Mouse (Mus musculus): ENCODE data around the gene Aox2. TPM values are rescaled to one million over a fixed set of nuclear protein-coding genes. Genes with fewer than 3 reads are reported as not detected.

Gene Aox2
- polyA plus RNA-seq, 1 experiment from 2014 or later: 0.03 TPM

GRCm38 (mm10) chr1:58393284-58394195, 115.4 kb downstream of the Aox2 start:
- peak; percentile 63 for ATAC-seq (ENCODE audit: low FRiP score, low read depth)
- Histone ChIP-seq H3K4me1 (replicated peaks) (peaks cover 29% of the 10 kb centered on the region), H3K36me3 (peaks cover 37% of the 10 kb centered on the region), H3K4me3 (peak overlapping the region; percentile 88), H3K4me2 (peak overlapping the region; percentile 77), H3K27me3 (no peaks in the 10 kb centered on the region), H3K9me3 (no peaks in the 10 kb centered on the region), H3K27ac (replicated peaks) (peak overlapping the region; percentile 99), H3K9ac (peak overlapping the region; percentile 93)
- WGBS: under 1% methylated on average over 76 of the region's 90 CpGs

GRCm38 (mm10) chr1:58395341-58395740, 117.2 kb downstream of the Aox2 start:
- no peak overlapping the region for H3K9ac ChIP-seq
- H3K4me1 ChIP-seq (replicated peaks): peaks cover 29% of the 10 kb centered on the region
- no peak overlapping the region for H3K4me2 ChIP-seq
- 91% methylated on average over 3 of the region's 3 CpGs for WGBS
- H3K9me3 ChIP-seq: no peaks in the 10 kb centered on the region
- H3K27ac ChIP-seq (replicated peaks): no peak overlapping the region
- no peak overlapping the region for H3K4me3 ChIP-seq
- H3K27me3 ChIP-seq: no peaks in the 10 kb centered on the region
- H3K36me3 ChIP-seq: peaks cover 54% of the 10 kb centered on the region
- no peak for ATAC-seq (ENCODE audit: low FRiP score, low read depth)

GRCm38 (mm10) chr1:58396179-58396578, 118.1 kb downstream of the Aox2 start:
- Histone ChIP-seq H3K4me1 (replicated peaks) (peaks cover 26% of the 10 kb centered on the region), H3K27ac (replicated peaks) (no peak overlapping the region), H3K9ac (no peak overlapping the region), H3K36me3 (peaks cover 62% of the 10 kb centered on the region), H3K9me3 (no peaks in the 10 kb centered on the region), H3K4me2 (no peak overlapping the region), H3K4me3 (no peak overlapping the region), H3K27me3 (no peaks in the 10 kb centered on the region)
- WGBS: 92% methylated on average over 1 of the region's 1 CpGs
- ATAC-seq (ENCODE audit: low FRiP score, low read depth): no peak

GRCm38 (mm10) chr1:58397731-58398130, 119.6 kb downstream of the Aox2 start:
- Histone ChIP-seq H3K4me3 (no peak overlapping the region), H3K9ac (no peak overlapping the region), H3K4me2 (no peak overlapping the region), H3K27ac (replicated peaks) (no peak overlapping the region), H3K27me3 (no peaks in the 10 kb centered on the region), H3K36me3 (peaks cover 77% of the 10 kb centered on the region), H3K4me1 (replicated peaks) (peaks cover 18% of the 10 kb centered on the region), H3K9me3 (no peaks in the 10 kb centered on the region)
- no peak for ATAC-seq (ENCODE audit: low FRiP score, low read depth)
- WGBS: 94% methylated on average over 6 of the region's 6 CpGs

GRCm38 (mm10) chr1:58401396-58401795, 123.3 kb downstream of the Aox2 start:
- WGBS: 91% methylated on average over 6 of the region's 6 CpGs

GRCm38 (mm10) chr1:58403745-58404144, 125.6 kb downstream of the Aox2 start:
- no peaks in the 10 kb centered on the region for H3K9me3 ChIP-seq
- WGBS: 94% methylated on average over 5 of the region's 5 CpGs
- H3K27ac ChIP-seq (replicated peaks): no peak overlapping the region
- H3K9ac ChIP-seq: no peak overlapping the region
- no peaks in the 10 kb centered on the region for H3K4me1 ChIP-seq (replicated peaks)
- ATAC-seq (ENCODE audit: low FRiP score, low read depth): no peak
- no peaks in the 10 kb centered on the region for H3K27me3 ChIP-seq
- H3K4me2 ChIP-seq: no peak overlapping the region
- H3K36me3 ChIP-seq: peaks cover 78% of the 10 kb centered on the region
- H3K4me3 ChIP-seq: no peak overlapping the region

More at GRCm38 (mm10) chr1:58401396-58401795, 123.3 kb downstream of the Aox2 start:
- no peaks in the 10 kb centered on the region for H3K4me1 ChIP-seq (replicated peaks)
- no peaks in the 10 kb centered on the region for H3K27me3 ChIP-seq
- no peak overlapping the region for H3K4me2 ChIP-seq
- no peaks in the 10 kb centered on the region for H3K9me3 ChIP-seq
- H3K27ac ChIP-seq (replicated peaks): no peak overlapping the region
- ATAC-seq (ENCODE audit: low FRiP score, low read depth): no peak
- peaks cover 85% of the 10 kb centered on the region for H3K36me3 ChIP-seq
- H3K9ac ChIP-seq: no peak overlapping the region
- H3K4me3 ChIP-seq: no peak overlapping the region

- Histone ChIP-seq H3K4me3 (no peak overlapping the region), H3K36me3 (peaks cover 72% of the 10 kb centered on the region), H3K9ac (no peak overlapping the region), H3K9me3 (no peaks in the 10 kb centered on the region), H3K27me3 (no peaks in the 10 kb centered on the region), H3K4me2 (no peak overlapping the region), H3K27ac (replicated peaks) (no peak overlapping the region), H3K4me1 (replicated peaks) (no peaks in the 10 kb centered on the region)
- 95% methylated on average over 7 of the region's 7 CpGs for WGBS
- no peak for ATAC-seq (ENCODE audit: low FRiP score, low read depth)
Measured at GRCm38 (mm10) chr1:58407321-58407720, 129.2 kb downstream of the Aox2 start.

- no peaks in the 10 kb centered on the region for H3K27me3 ChIP-seq
- no peaks in the 10 kb centered on the region for H3K9me3 ChIP-seq
- H3K4me3 ChIP-seq: no peak overlapping the region
- ATAC-seq (ENCODE audit: low FRiP score, low read depth): no peak
- H3K4me2 ChIP-seq: no peak overlapping the region
- WGBS: 91% methylated on average over 6 of the region's 6 CpGs
- H3K9ac ChIP-seq: no peak overlapping the region
- peaks cover 71% of the 10 kb centered on the region for H3K36me3 ChIP-seq
- no peak overlapping the region for H3K27ac ChIP-seq (replicated peaks)
- no peaks in the 10 kb centered on the region for H3K4me1 ChIP-seq (replicated peaks)
Measured at GRCm38 (mm10) chr1:58408141-58408540, 130.0 kb downstream of the Aox2 start.

- ATAC-seq (ENCODE audit: low FRiP score, low read depth): no peak
- 79% methylated on average over 5 of the region's 5 CpGs for WGBS
- Histone ChIP-seq H3K9me3 (no peaks in the 10 kb centered on the region), H3K27me3 (no peaks in the 10 kb centered on the region), H3K4me1 (replicated peaks) (no peaks in the 10 kb centered on the region), H3K4me3 (no peak overlapping the region), H3K4me2 (no peak overlapping the region), H3K27ac (replicated peaks) (no peak overlapping the region), H3K9ac (no peak overlapping the region), H3K36me3 (peaks cover 73% of the 10 kb centered on the region)
Measured at GRCm38 (mm10) chr1:58409553-58410197, 131.5 kb downstream of the Aox2 start.

- H3K27me3 ChIP-seq: no peaks in the 10 kb centered on the region
- no peak overlapping the region for H3K4me3 ChIP-seq
- H3K4me1 ChIP-seq (replicated peaks): no peaks in the 10 kb centered on the region
- H3K27ac ChIP-seq (replicated peaks): no peak overlapping the region
- no peak overlapping the region for H3K9ac ChIP-seq
- no peak for ATAC-seq (ENCODE audit: low FRiP score, low read depth)
- H3K36me3 ChIP-seq: peaks cover 76% of the 10 kb centered on the region
- 81% methylated on average over 3 of the region's 3 CpGs for WGBS
- H3K9me3 ChIP-seq: no peaks in the 10 kb centered on the region
- no peak overlapping the region for H3K4me2 ChIP-seq
Measured at GRCm38 (mm10) chr1:58410198-58410588, 132.1 kb downstream of the Aox2 start.

- Histone ChIP-seq H3K27me3 (no peaks in the 10 kb centered on the region), H3K9ac (no peak overlapping the region), H3K4me1 (replicated peaks) (no peaks in the 10 kb centered on the region), H3K36me3 (peaks cover 77% of the 10 kb centered on the region), H3K4me3 (no peak overlapping the region), H3K9me3 (no peaks in the 10 kb centered on the region), H3K27ac (replicated peaks) (no peak overlapping the region), H3K4me2 (no peak overlapping the region)
- ATAC-seq (ENCODE audit: low FRiP score, low read depth): no peak
- WGBS: 91% methylated on average over 7 of the region's 7 CpGs
Measured at GRCm38 (mm10) chr1:58410776-58411175, 132.7 kb downstream of the Aox2 start.

GRCm38 (mm10) chr1:58415442-58415841, 137.3 kb downstream of the Aox2 start:
- Histone ChIP-seq H3K27ac (replicated peaks) (no peak overlapping the region), H3K9me3 (no peaks in the 10 kb centered on the region), H3K4me2 (no peak overlapping the region), H3K9ac (no peak overlapping the region), H3K4me3 (no peak overlapping the region), H3K4me1 (replicated peaks) (no peaks in the 10 kb centered on the region; the same call in 1 of the 2 replicates), H3K27me3 (no peaks in the 10 kb centered on the region), H3K36me3 (peaks cover 86% of the 10 kb centered on the region)
- 10% methylated on average over 1 of the region's 1 CpGs for WGBS
- ATAC-seq (ENCODE audit: low FRiP score, low read depth): no peak

All from hindbrain, embryonic 15.5 days (tissue).